Mouse (Mus musculus) kidney, adult 2 months (tissue): ENCODE results near the gene Zbtb20. TPM values are rescaled to one million over a fixed set of nuclear protein-coding genes. Genes with fewer than 3 reads are reported as not detected.

ENCODE experiments used
- DNase-seq: peaks from one replicate; pipeline ENCODE4 v3.0.0; 2021
- H3K27ac ChIP-seq: fragments of 200-500 bp; 2 replicates; pipeline ENCODE4 v1.5.1; 2012; ENCODE audit warnings: low read depth, low read length, control low read depth, inconsistent platforms; ENCODE audit not compliant: insufficient read depth
- H3K27me3 ChIP-seq: fragments of 200-500 bp; replicated peaks from 2 replicates; pipeline ENCODE4 v1.6.1; 2012; ENCODE audit warnings: mild to moderate bottlenecking, moderate library complexity, low read length, inconsistent platforms; ENCODE audit not compliant: control insufficient read depth, insufficient read depth
- H3K36me3 ChIP-seq: fragments of 200-500 bp; 2 replicates; pipeline ENCODE4 v1.6.1; 2012; ENCODE audit warnings: mild to moderate bottlenecking, moderate library complexity, low read length, inconsistent platforms; ENCODE audit not compliant: control insufficient read depth, insufficient read depth
- H3K4me1 ChIP-seq: fragments of 200-500 bp; 2 replicates; pipeline ENCODE4 v1.6.1; 2011; ENCODE audit warnings: low read length; ENCODE audit not compliant: control insufficient read depth, insufficient read depth
- H3K4me3 ChIP-seq: fragments of 200-500 bp; 2 replicates; pipeline ENCODE4 v1.5.1; 2011; ENCODE audit warnings: mild to moderate bottlenecking, low read depth, low read length, control low read depth; ENCODE audit not compliant: insufficient read depth
- CTCF ChIP-seq: fragments of 200-500 bp; conservative IDR thresholded peaks from 2 replicates; pipeline ENCODE4 v1.5.1; 2011; ENCODE audit warnings: low read depth, mild to moderate bottlenecking, control low read depth, low read length, moderate library complexity, mixed read lengths; ENCODE audit not compliant: insufficient read depth, insufficient read length
- POLR2A ChIP-seq: fragments of 200-500 bp; IDR thresholded peaks from one replicate; pipeline ENCODE4 v1.6.1; 2011; ENCODE audit warnings: low read depth, low read length, control low read depth
- WGBS: fragments of 180-500 bp; shearing (Covaris S2); methylation state at CpG from one replicate; pipeline ENCODE4 v1.1.7; 2018; 5-methylcytosine and 5-hydroxymethylcytosine counted together
- polyA plus RNA-seq: library from polyadenylated mRNA; depleted of rRNA; stranded (reverse); fragments of >200 nt; gene quantifications from 2 replicates; pipeline ENCODE4 v1.2.3, GENCODE M21; 2012

The Zbtb20 gene
- polyA plus RNA-seq, 1 experiment, result 25.1 TPM

- WGBS, result 60% methylated on average over 5 of the region's 5 CpGs
Measured at GRCm38 (mm10) chr16:43036510-43036909, 160.8 kb downstream of the Zbtb20 start.

DNA sequence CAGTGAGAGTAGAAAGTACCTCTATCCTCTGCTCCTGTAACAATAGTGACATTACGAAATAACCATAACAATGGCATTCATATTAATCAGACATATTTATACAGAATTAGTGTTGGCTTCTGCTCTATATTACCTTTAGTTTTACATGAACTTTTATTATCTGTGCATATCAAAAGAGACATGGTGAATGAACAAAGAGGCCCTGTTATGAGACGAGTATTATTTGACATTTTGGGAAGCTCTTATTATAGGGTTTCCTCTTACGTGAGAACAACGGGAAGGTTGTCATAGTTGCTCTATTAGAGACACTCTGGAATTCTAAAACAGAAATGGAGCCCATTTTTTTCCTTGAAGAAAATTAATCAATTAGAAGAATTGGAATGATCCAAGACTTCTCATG lies 161.6 kb downstream of the Zbtb20 start:
- Histone ChIP-seq H3K27ac (no peak overlapping the region), H3K36me3 (no peaks in the 10 kb centered on the region)
- no peak for DNase-seq

More at GRCm38 (mm10) chr16:43036510-43036909, 160.8 kb downstream of the Zbtb20 start:
- TF ChIP-seq CTCF (no peak), POLR2A (no peak)
- no peaks in the 10 kb centered on the region for H3K4me1 ChIP-seq
- no peak overlapping the region for H3K4me3 ChIP-seq
- H3K36me3 ChIP-seq, result no peaks in the 10 kb centered on the region
- no peak overlapping the region for H3K27ac ChIP-seq
- no peak for DNase-seq
- H3K27me3 ChIP-seq, result no peaks in the 10 kb centered on the region

DNA sequence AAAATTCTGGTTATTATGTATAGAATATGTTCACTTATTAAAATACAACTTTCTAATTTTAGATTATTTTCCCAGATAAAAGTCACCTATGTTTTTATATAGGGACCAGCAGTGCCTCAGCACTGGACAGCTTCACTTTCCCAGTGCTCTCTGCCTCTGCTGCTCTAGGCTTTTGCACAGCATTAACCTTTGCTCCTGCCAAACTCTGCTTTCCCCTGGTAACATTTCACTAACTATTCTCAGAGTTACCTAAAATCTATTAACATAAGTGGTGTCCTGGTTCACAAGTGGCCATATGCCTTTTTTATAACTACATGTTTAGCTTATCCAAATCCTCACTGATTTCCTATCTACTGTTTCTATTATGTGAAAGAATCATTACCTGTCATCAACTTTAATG lies 169.9 kb downstream of the Zbtb20 start:
- H3K4me3 ChIP-seq, result no peak overlapping the region
- H3K4me1 ChIP-seq, result no peaks in the 10 kb centered on the region
- peak; percentile 63 for DNase-seq
- H3K27ac ChIP-seq, result no peak overlapping the region
- TF ChIP-seq POLR2A (no peak), CTCF (no peak)
- no peaks in the 10 kb centered on the region for H3K36me3 ChIP-seq
- H3K27me3 ChIP-seq, result no peaks in the 10 kb centered on the region

More for the DNA sequence above, 161.6 kb downstream of the Zbtb20 start:
- WGBS, result 97% methylated on average over 4 of the region's 4 CpGs
- no peaks in the 10 kb centered on the region for H3K4me1 ChIP-seq
- H3K4me3 ChIP-seq, result no peak overlapping the region
- no peaks in the 10 kb centered on the region for H3K27me3 ChIP-seq
- TF ChIP-seq POLR2A, result no peak
- TF ChIP-seq CTCF, result no peak

DNA sequence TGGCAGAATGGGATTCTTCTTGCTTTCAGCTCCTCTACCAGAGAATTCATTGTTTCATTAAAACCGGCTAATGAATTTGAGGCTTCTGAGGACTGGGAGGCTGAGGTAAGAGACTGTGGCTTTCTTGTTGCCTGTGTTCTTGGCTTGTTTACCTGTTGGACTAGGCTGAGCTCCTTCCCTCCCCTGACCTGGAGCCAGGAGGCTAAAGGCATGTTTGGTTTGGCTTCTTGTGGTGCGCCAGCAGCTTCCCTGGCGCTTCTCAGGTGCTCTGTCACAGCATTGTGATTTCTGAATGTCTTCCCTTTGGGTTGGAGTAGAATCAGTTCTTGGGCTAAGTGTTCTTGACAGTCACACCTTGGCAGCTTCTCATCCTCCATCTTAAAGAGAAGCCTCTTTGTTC lies 171.0 kb downstream of the Zbtb20 start:
- peak; percentile 64 for DNase-seq
- Histone ChIP-seq H3K36me3 (no peaks in the 10 kb centered on the region), H3K4me1 (no peaks in the 10 kb centered on the region), H3K27ac (no peak overlapping the region), H3K4me3 (no peak overlapping the region), H3K27me3 (no peaks in the 10 kb centered on the region)
- TF ChIP-seq POLR2A (no peak), CTCF (no peak)
- WGBS, result 83% methylated on average over 3 of the region's 3 CpGs

GRCm38 (mm10) chr16:43069666-43070295 lies 194.1 kb downstream of the Zbtb20 start:
- no peaks in the 10 kb centered on the region for H3K27me3 ChIP-seq
- peak overlapping the region; percentile 67 for H3K27ac ChIP-seq
- H3K36me3 ChIP-seq, result no peaks in the 10 kb centered on the region
- DNase-seq, result peak; percentile 73
- H3K4me1 ChIP-seq, result peaks cover 14% of the 10 kb centered on the region
- no peak overlapping the region for H3K4me3 ChIP-seq
- TF ChIP-seq POLR2A (no peak), CTCF (no peak)
- WGBS, result 49% methylated on average over 3 of the region's 3 CpGs

GRCm38 (mm10) chr16:43071875-43072274 lies 196.2 kb downstream of the Zbtb20 start:
- DNase-seq, result peak; percentile 13
- Histone ChIP-seq H3K36me3 (no peaks in the 10 kb centered on the region), H3K4me1 (peaks cover 14% of the 10 kb centered on the region), H3K27ac (0 out of 2 replicates have a peak overlapping the region, but pooled peaks have one; percentile 52), H3K4me3 (no peak overlapping the region), H3K27me3 (no peaks in the 10 kb centered on the region)
- TF ChIP-seq POLR2A (no peak), CTCF (no peak)
- WGBS, result 70% methylated on average over 3 of the region's 3 CpGs

GRCm38 (mm10) chr16:43072818-43073594 lies 197.3 kb downstream of the Zbtb20 start:
- peaks cover 14% of the 10 kb centered on the region for H3K4me1 ChIP-seq
- no peak overlapping the region for H3K4me3 ChIP-seq
- no peak overlapping the region for H3K27ac ChIP-seq
- no peaks in the 10 kb centered on the region for H3K36me3 ChIP-seq
- TF ChIP-seq POLR2A, result no peak
- TF ChIP-seq CTCF, result no peak
- no peak for DNase-seq
- 83% methylated on average over 5 of the region's 5 CpGs for WGBS
- no peaks in the 10 kb centered on the region for H3K27me3 ChIP-seq
